Mouse (Mus musculus) thymus, adult 2 months (tissue): ENCODE measurements around the gene Doc2g.

ENCODE experiments used
- CTCF ChIP-seq: fragments of 200-500 bp; IDR thresholded peaks from 2 replicates; pipeline ENCODE4 v1.5.1; 2012; ENCODE audit warnings: mild to moderate bottlenecking, control low read depth, low read length, moderate library complexity, borderline replicate concordance; ENCODE audit not compliant: control insufficient read depth, poor library complexity, insufficient read depth; ENCODE audit errors: extremely low read depth
- POLR2A ChIP-seq: fragments of 200-500 bp; IDR thresholded peaks from 2 replicates; pipeline ENCODE4 v1.6.1; 2012; ENCODE audit warnings: mild to moderate bottlenecking, low read length, control low read depth, moderate library complexity; ENCODE audit not compliant: control insufficient read depth, poor library complexity, insufficient read depth; ENCODE audit errors: extremely low read depth

DNA sequence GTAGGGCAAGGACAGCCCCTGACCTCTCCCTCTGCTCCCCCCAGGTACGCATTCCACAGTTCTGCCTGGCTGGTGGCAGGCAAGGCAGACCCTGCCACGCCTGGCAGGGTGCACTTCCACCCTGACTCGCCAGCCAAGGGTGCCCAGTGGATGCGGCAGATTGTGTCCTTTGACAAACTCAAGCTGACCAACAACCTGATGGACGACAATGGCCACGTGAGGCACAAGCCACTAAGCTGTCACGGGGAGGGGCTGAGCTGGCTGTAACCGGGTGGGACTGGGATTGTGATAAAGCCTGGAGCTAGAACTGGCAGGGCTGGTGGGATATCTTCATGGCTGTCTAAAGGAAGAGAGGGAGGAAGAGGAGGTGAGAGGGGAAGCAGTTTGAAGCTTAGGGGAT lies 5.9 kb upstream of the Doc2g start:
- TF ChIP-seq CTCF: no peak
- TF ChIP-seq POLR2A: no peak
